Mouse (Mus musculus) bone marrow, adult 2 months (tissue): ENCODE results near the gene Rab36. TPM values are rescaled to one million over a fixed set of nuclear protein-coding genes. Genes with fewer than 3 reads are reported as not detected.

Source experiments
- H3K27ac ChIP-seq: fragments of 200-500 bp; 2 replicates; pipeline ENCODE4 v1.5.1; 2012; ENCODE audit warnings: low read depth, mild to moderate bottlenecking, control low read depth, inconsistent platforms, low read length; ENCODE audit not compliant: control insufficient read depth, poor library complexity, insufficient read depth
- H3K4me1 ChIP-seq: fragments of 200-500 bp; 2 replicates; pipeline ENCODE4 v1.6.1; 2011; ENCODE audit warnings: low read length; ENCODE audit not compliant: control insufficient read depth, insufficient read depth
- H3K4me3 ChIP-seq: fragments of 200-500 bp; replicated peaks from 2 replicates; pipeline ENCODE3; 2011; ENCODE audit warnings: mild to moderate bottlenecking, low read depth, low read length, control low read depth; ENCODE audit not compliant: control insufficient read depth
- CTCF ChIP-seq: fragments of 200-500 bp; IDR thresholded peaks from 2 replicates; pipeline ENCODE4 v1.5.1; 2011; ENCODE audit warnings: low read length, control low read depth; ENCODE audit not compliant: control insufficient read depth, insufficient read depth
- POLR2A ChIP-seq: fragments of 200-500 bp; IDR thresholded peaks from 2 replicates; pipeline ENCODE4 v1.6.1; 2011; ENCODE audit warnings: low read depth, mild to moderate bottlenecking, control low read depth, low read length, borderline replicate concordance; ENCODE audit not compliant: control insufficient read depth
- WGBS: fragments of 180-500 bp; shearing (Covaris S2); methylation state at CpG from one replicate; pipeline ENCODE4 v1.1.7; 2018; 5-methylcytosine and 5-hydroxymethylcytosine counted together
- polyA plus RNA-seq: library from polyadenylated mRNA; stranded (reverse); fragments of >200 nt; gene quantifications from 2 replicates; pipeline ENCODE4 v1.2.4, GENCODE M21; 2011; ENCODE audit warnings: low replicate concordance; ENCODE audit not compliant: missing spikeins, insufficient read depth, insufficient read length

Gene Rab36
- polyA plus RNA-seq, 1 experiment = 9.9 TPM

- Histone ChIP-seq H3K27ac (no peak overlapping the region), H3K4me3 (no peak overlapping the region), H3K4me1 (no peaks in the 10 kb centered on the region)
- 75% methylated on average over 8 of the region's 8 CpGs for WGBS
- TF ChIP-seq POLR2A (no peak), CTCF (no peak)
Observed at GRCm38 (mm10) chr10:75006889-75007662, 29.8 kb upstream of the Rab36 start.

GRCm38 (mm10) chr10:75010704-75011103 is 26.2 kb upstream of the Rab36 start:
- TF ChIP-seq POLR2A (no peak), CTCF (no peak)
- no peaks in the 10 kb centered on the region for H3K4me1 ChIP-seq
- WGBS = 84% methylated on average over 15 of the region's 15 CpGs
- no peak overlapping the region for H3K4me3 ChIP-seq
- H3K27ac ChIP-seq = no peak overlapping the region

- H3K4me1 ChIP-seq = no peaks in the 10 kb centered on the region
- H3K27ac ChIP-seq = no peak overlapping the region
- no peak for TF ChIP-seq POLR2A
- H3K4me3 ChIP-seq = no peak overlapping the region
- 68% methylated on average over 14 of the region's 14 CpGs for WGBS
Observed at GRCm38 (mm10) chr10:75015465-75015864, 21.4 kb upstream of the Rab36 start.

GRCm38 (mm10) chr10:75016481-75016880 is 20.4 kb upstream of the Rab36 start:
- Histone ChIP-seq H3K27ac (no peak overlapping the region), H3K4me1 (no peaks in the 10 kb centered on the region), H3K4me3 (no peak overlapping the region)
- 81% methylated on average over 4 of the region's 4 CpGs for WGBS
- TF ChIP-seq POLR2A (no peak), CTCF (no peak)

- Histone ChIP-seq H3K4me3 (no peak overlapping the region), H3K27ac (no peak overlapping the region), H3K4me1 (no peaks in the 10 kb centered on the region)
- WGBS = 79% methylated on average over 2 of the region's 2 CpGs
- TF ChIP-seq CTCF (no peak), POLR2A (no peak)
Observed at GRCm38 (mm10) chr10:75020271-75020670, 16.6 kb upstream of the Rab36 start.

GRCm38 (mm10) chr10:75021138-75021537 is 15.7 kb upstream of the Rab36 start:
- Histone ChIP-seq H3K4me1 (no peaks in the 10 kb centered on the region), H3K27ac (no peak overlapping the region), H3K4me3 (no peak overlapping the region)
- TF ChIP-seq POLR2A (no peak), CTCF (peak; percentile 71)
- 8% methylated on average over 6 of the region's 6 CpGs for WGBS

DNA sequence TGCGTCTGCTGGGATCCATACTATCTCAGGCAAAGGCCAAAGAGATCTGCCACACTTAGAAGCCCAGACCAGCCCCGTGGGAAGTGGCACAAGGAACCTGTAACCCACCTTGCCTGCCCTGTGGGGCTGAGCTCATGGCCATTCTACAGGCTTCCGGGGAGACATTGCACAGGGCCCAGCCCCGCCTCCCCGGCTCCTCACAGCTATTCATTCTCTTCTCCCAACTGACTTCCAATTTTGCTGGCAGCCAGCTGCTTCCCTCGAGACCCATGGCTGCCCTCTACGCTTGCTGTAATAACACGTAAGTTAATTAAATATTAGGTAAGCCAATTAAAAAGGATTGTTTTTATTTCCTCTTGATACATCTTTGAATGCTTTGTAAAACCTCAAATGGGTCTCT is 10.4 kb upstream of the Rab36 start:
- TF ChIP-seq CTCF (no peak), POLR2A (no peak)
- WGBS = 75% methylated on average over 8 of the region's 8 CpGs
- H3K4me3 ChIP-seq = no peak overlapping the region
- H3K27ac ChIP-seq = no peak overlapping the region
- no peaks in the 10 kb centered on the region for H3K4me1 ChIP-seq

DNA sequence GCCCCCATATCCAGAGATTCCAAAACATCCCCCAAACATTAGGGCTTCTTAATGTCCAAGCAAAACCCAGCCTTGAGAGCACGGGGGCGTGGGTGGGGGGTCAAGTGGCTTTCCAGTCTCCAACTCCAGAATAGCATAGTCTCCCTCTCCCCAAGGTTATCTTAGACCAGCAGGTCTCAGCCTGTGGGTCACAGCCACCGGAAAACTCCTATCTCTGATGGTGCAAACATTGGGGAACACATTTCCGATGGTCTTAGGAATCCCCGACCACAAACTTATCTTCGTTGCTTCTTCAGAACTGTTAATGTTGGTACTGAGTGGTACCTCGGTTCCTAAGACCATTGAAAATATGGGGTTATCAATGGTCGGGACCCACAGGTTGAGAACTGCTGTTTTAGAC is 8.1 kb upstream of the Rab36 start:
- no peak for TF ChIP-seq POLR2A
- no peak for TF ChIP-seq CTCF
- WGBS = 73% methylated on average over 8 of the region's 8 CpGs
- Histone ChIP-seq H3K4me1 (no peaks in the 10 kb centered on the region), H3K27ac (no peak overlapping the region), H3K4me3 (no peak overlapping the region)

GRCm38 (mm10) chr10:75029677-75030076 is 7.2 kb upstream of the Rab36 start:
- WGBS = 85% methylated on average over 3 of the region's 3 CpGs
- H3K4me1 ChIP-seq = no peaks in the 10 kb centered on the region

More at GRCm38 (mm10) chr10:75029677-75030076, 7.2 kb upstream of the Rab36 start:
- TF ChIP-seq CTCF = no peak
- no peak for TF ChIP-seq POLR2A
- H3K27ac ChIP-seq = no peak overlapping the region
- no peak overlapping the region for H3K4me3 ChIP-seq
